Mouse (Mus musculus) lung, postnatal 4 days (tissue): Measurements from ENCODE around the gene Usp2.

Source experiments
- DNase-seq, 2 experiments: peaks; one replicate each; pipeline ENCODE4 v3.0.0; 2021

The Usp2 gene

DNA sequence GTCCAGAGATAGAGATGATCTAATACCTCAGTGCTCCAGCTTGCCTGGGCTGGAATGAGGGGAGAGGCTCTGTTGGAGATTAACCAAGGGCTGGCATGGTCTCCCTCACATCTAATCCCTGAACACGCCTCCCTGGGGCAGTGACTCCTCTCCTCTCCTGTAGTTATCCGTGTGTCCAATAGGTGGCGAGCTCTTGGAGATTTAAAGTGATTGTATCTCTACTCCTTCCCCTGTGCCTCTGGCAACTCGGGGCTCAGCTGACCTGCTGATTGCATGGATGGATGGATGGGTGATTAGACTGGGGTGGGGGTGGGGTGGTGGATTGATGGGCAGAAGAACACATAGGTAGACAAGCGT is 9.9 kb downstream of the Usp2 start:
- peak in 1 of 2 experiments; percentile 65 for DNase-seq

DNA sequence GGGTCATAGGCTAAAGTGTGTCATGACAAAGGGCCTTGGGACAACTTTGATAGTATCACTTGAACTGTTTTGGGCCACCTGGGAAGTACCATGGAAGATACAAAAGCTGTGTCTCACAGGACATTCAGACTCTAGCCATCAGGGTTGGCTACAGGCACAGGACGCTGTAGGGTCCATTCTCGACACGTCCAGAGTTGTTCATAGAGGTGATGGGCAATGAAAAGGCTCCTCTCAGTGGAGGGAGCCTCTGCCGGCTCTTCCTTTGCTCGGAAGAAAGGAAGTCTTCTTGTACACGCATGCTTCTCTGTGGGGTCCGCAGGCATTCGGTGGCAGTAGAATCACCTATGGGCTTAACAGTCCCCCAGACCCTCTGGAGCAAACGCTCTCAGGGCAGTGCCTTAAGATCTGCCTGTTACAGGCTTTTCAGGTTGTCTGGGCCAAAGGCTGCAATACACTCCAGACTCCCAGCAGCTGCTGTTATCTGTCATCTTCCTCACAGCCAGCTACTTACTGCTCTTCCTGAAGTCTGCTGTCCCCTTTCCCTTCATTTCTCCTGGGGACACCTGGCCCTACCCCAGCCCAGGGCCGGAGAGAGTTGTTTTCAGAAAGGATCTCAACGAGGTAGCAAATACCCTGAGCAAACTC is 10.6 kb downstream of the Usp2 start:
- no peak for DNase-seq

GRCm38 (mm10) chr9:44078136-44078797 is 11.4 kb downstream of the Usp2 start:
- no peak for DNase-seq

- peak; percentile 78 to 91 for DNase-seq
These were observed 12.3 kb downstream of the Usp2 start for GRCm38 (mm10) chr9:44078955-44079756.

GRCm38 (mm10) chr9:44079997-44080780 is 13.4 kb downstream of the Usp2 start:
- DNase-seq = no peak

- DNase-seq = no peak
These were observed 14.1 kb downstream of the Usp2 start for GRCm38 (mm10) chr9:44080953-44081352.

GRCm38 (mm10) chr9:44081581-44081980 is 14.8 kb downstream of the Usp2 start:
- no peak for DNase-seq

DNA sequence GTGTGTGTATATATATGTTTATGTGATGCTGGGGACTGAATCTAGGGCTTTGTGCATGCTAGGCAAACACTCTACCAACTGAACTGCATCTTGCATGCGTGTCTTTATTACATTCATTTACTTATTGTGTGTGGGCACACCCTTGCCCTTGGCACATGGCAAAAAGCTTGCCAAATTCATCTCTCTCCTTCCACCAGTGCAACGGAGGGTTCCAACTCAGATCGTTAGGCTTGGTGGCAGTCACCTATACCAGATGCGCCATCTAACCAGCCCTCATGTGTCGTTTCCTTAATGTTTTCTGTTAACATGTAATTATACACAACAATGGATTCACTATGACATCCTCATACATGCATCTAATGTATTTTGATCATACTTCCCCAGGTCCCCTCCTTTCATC is 15.4 kb downstream of the Usp2 start:
- DNase-seq = peak in 1 of 2 experiments; percentile 9

- DNase-seq = peak in 1 of 2 experiments; percentile 20
These were observed 16.7 kb downstream of the Usp2 start for GRCm38 (mm10) chr9:44083392-44084121.

- no peak for DNase-seq
These were observed 17.4 kb downstream of the Usp2 start for GRCm38 (mm10) chr9:44084236-44084635.

DNA sequence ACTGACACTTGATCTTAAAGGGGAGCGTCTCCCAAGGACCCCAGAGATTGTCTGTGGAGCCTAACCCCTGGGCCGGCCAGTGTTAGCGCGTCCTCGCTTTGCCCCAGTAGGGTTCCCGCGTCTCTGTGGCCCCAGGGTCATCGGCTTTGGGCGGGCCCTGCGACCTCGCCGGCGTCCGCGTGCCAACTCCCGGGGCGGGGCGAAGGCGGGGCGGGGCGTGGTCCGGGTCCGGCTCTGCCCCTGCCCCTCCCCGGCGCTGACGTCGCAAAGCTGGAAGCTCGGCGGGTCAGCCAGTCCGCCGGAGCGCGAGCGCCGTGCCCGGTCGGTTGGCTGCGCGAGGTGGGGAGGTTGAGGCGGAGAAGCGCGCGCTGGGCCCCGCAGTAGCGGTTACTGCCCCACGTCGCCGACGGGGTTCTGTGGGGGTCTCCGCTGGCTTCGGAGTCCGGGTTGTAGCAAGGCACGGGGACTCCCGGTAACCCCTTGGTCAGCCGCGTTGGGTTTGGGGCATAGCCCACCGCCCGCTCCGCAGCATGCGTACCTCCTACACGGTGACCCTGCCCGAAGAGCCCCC is 17.9 kb downstream of the Usp2 start:
- peak; percentile 94 for DNase-seq

GRCm38 (mm10) chr9:44085276-44085675 is 18.5 kb downstream of the Usp2 start:
- no peak for DNase-seq

DNA sequence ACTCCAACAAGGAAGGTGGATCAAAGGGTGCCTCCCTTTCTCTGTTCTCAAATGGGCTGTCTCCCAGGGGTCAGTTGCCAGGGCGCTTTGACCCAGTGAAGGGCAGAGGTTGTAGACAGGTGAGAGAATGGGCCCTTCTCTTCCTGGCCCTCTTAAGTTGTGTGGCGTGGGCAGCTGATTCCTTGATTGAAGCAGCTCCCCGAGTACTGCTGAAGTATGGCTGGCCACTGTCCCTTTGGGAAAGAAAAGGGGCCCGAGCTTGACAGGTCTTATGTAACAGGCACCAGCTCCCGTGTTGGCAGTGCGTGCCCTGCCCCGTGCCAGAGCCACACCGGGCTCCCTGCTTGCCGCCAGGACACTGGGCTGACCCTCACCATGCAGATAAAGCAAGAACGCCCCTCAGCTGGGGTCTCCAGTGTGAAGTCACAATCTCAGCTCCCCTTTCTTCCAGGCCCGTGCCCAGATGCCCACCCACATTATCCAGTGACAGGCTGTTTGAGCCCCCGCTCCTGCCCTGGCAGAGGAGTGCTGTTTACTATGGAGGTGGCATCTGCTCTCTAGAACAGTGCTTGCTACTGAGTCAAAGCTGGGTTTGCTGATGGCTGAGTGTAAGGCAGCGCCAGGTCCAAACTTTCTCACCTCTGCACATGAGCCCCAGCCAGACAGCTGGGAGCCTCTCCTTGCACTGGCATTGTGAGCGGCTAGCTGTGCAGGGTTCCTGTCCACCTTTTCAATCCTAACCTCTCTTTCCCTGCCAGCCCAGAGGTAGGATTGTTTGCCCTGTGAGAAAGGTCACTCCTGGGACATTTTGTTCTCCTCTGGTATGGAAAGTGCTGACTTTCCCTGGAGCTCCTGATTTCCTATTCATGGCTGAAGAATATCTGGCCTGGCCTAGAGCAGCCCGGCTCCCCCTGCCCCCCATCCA is 19.2 kb downstream of the Usp2 start:
- DNase-seq = peak in 1 of 2 experiments; percentile 20

GRCm38 (mm10) chr9:44086960-44087359 is 20.1 kb downstream of the Usp2 start:
- no peak for DNase-seq

GRCm38 (mm10) chr9:44087761-44088455 is 21.1 kb downstream of the Usp2 start:
- DNase-seq = peak in 1 of 2 experiments; percentile 49

GRCm38 (mm10) chr9:44088877-44089608 is 22.2 kb downstream of the Usp2 start:
- DNase-seq = peak in 1 of 2 experiments; percentile 43

- DNase-seq = peak; percentile 80 to 85
These were observed 27.0 kb downstream of the Usp2 start for GRCm38 (mm10) chr9:44093612-44094503.

DNA sequence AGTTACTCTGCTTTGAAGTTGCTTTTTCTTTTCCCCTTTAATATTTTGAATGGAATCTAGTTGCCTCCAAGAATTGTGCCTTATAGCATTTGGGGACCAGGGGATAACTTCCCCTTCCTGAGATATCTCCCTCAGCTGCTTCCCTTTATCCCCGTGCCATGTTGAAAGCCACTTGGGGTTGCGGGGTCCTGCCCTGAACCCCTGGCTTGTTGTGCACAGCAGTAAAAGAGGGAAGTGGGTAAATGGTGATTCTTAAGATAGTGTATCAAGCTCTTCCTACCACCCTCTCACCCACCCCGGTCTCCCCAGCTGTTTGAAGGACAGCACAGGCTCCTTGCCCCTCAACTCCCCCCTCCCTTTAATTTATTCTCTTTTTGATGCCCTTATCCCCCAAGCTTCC is 27.9 kb downstream of the Usp2 start:
- no peak for DNase-seq
